Mouse (Mus musculus) neural tube, postnatal 0 days (tissue): ENCODE data around the gene Fam71f2. TPM values are rescaled to one million over a fixed set of nuclear protein-coding genes. Genes with fewer than 3 reads are reported as not detected.

ENCODE experiments used
- polyA plus RNA-seq: library from polyadenylated mRNA; unstranded; fragments of >200 nt; fragmentation: Nextera tagmentation; extraction: Ambion mirVana; gene quantifications from 2 replicates; pipeline ENCODE4 v1.2.1, GENCODE M21; 2015

Gene Fam71f2
- polyA plus RNA-seq, result 0.25 and 0.32 TPM in 2 replicates

GRCm38 (mm10) chr6:29279293-29279692, at the start of gene Fam71f2:
Gene Fam71f2 (plus strand): TSS chr6:29279593.

GRCm38 (mm10) chr6:29272312-29273072, 6.9 kb upstream of the Fam71f2 start, which contains the start of gene Hilpda:
Gene Hilpda (plus strand): TSS chr6:29272488.

GRCm38 (mm10) chr6:29318879-29319278, 39.5 kb downstream of the Fam71f2 start, which contains the start of gene Fam71f1:
Gene Fam71f1 (plus strand): TSS chr6:29319140.

Other genes with a start within 250 kb of the Fam71f2 start
- not detected in 2 replicates for gene Lep, start 219.4 kb upstream of the Fam71f2 start, polyA plus RNA-seq
- gene Rbm28, start 114.6 kb upstream of the Fam71f2 start, polyA plus RNA-seq, result 19.6 TPM in 2 replicates
- gene Prrt4, start 100.0 kb upstream of the Fam71f2 start, polyA plus RNA-seq, result 21.4 and 21.7 TPM in 2 replicates
- gene Impdh1, start 63.2 kb upstream of the Fam71f2 start, polyA plus RNA-seq, result 66.4 and 77.1 TPM in 2 replicates
- gene Hilpda, start 7.1 kb upstream of the Fam71f2 start, polyA plus RNA-seq, result 21.2 and 22.3 TPM in 2 replicates
- not detected in 2 replicates for gene Fam71f1, start 39.5 kb downstream of the Fam71f2 start, polyA plus RNA-seq
- gene Calu, start 68.5 kb downstream of the Fam71f2 start, polyA plus RNA-seq, result 113 and 123 TPM in 2 replicates
- 0.43 and 0.62 TPM in 2 replicates for gene Opn1sw, start 108.9 kb downstream of the Fam71f2 start, polyA plus RNA-seq
- gene Ccdc136, start 116.7 kb downstream of the Fam71f2 start, polyA plus RNA-seq, result 76.6 and 87.2 TPM in 2 replicates
- 3.0 and 3.3 TPM in 2 replicates for gene Flnc, start 153.7 kb downstream of the Fam71f2 start, polyA plus RNA-seq
- gene Atp6v1f, start 188.1 kb downstream of the Fam71f2 start, polyA plus RNA-seq, result 399 and 411 TPM in 2 replicates
- not detected in 2 replicates for gene Atp6v1fnb, start 191.8 kb downstream of the Fam71f2 start, polyA plus RNA-seq
- gene Kcp, start 228.4 kb downstream of the Fam71f2 start, polyA plus RNA-seq, result 8.4 and 13.4 TPM in 2 replicates
- 3.1 and 3.7 TPM in 2 replicates for gene Irf5, start 247.0 kb downstream of the Fam71f2 start, polyA plus RNA-seq